Mouse (Mus musculus): Measurements from ENCODE around the gene Nck2. TPM values are rescaled to one million over a fixed set of nuclear protein-coding genes. Genes with fewer than 3 reads are reported as not detected.

Gene Nck2
- polyA plus RNA-seq, 1 experiment from 2014 or later = 31.1 TPM

GRCm38 (mm10) chr1:43489311-43489710 lies 44.9 kb downstream of the Nck2 start:
- Histone ChIP-seq H3K4me2 (ENCODE audit: low read depth, low read length) (no peak overlapping the region), H3K36me3 (ENCODE audit: control insufficient read depth, insufficient read depth, low read length) (no peaks in the 10 kb centered on the region), H3K27ac (ENCODE audit: low read depth, low read length) (no peak overlapping the region), H3K4me1 (ENCODE audit: control insufficient read depth, insufficient read depth, low read length) (peaks cover 7% of the 10 kb centered on the region; the same call in 1 of the 2 replicates), H3K9me3 (ENCODE audit: control insufficient read depth, low read length) (no peaks in the 10 kb centered on the region), H3K27me3 (ENCODE audit: control insufficient read depth, insufficient read depth, low read length) (no peaks in the 10 kb centered on the region), H3K9ac (replicated peaks; ENCODE audit: low read depth, low read length) (no peak overlapping the region), H3K4me3 (ENCODE audit: low read depth, low read length) (no peak overlapping the region)
- ATAC-seq (ENCODE audit: low read depth) = no peak

- no peaks in the 10 kb centered on the region for H3K27me3 ChIP-seq (ENCODE audit: control insufficient read depth, insufficient read depth, low read length)
These were observed 47.3 kb downstream of the Nck2 start for GRCm38 (mm10) chr1:43491506-43492269.

GRCm38 (mm10) chr1:43492803-43493437 lies 48.5 kb downstream of the Nck2 start:
- no peak for ATAC-seq (ENCODE audit: low read depth)
- Histone ChIP-seq H3K36me3 (ENCODE audit: control insufficient read depth, insufficient read depth, low read length) (no peaks in the 10 kb centered on the region), H3K27me3 (ENCODE audit: control insufficient read depth, insufficient read depth, low read length) (no peaks in the 10 kb centered on the region), H3K27ac (ENCODE audit: low read depth, low read length) (no peak overlapping the region), H3K4me2 (ENCODE audit: low read depth, low read length) (no peak overlapping the region), H3K9me3 (ENCODE audit: control insufficient read depth, low read length) (no peaks in the 10 kb centered on the region), H3K9ac (replicated peaks; ENCODE audit: low read depth, low read length) (no peak overlapping the region), H3K4me3 (ENCODE audit: low read depth, low read length) (no peak overlapping the region), H3K4me1 (ENCODE audit: control insufficient read depth, insufficient read depth, low read length) (no peaks in the 10 kb centered on the region)
- 95% methylated on average over 3 of the region's 3 CpGs for WGBS

More at GRCm38 (mm10) chr1:43491506-43492269, 47.3 kb downstream of the Nck2 start:
- H3K4me2 ChIP-seq (ENCODE audit: low read depth, low read length) = no peak overlapping the region
- no peak overlapping the region for H3K9ac ChIP-seq (replicated peaks; ENCODE audit: low read depth, low read length)
- no peaks in the 10 kb centered on the region; the same call in 1 of the 2 replicates for H3K4me1 ChIP-seq (ENCODE audit: control insufficient read depth, insufficient read depth, low read length)
- H3K27ac ChIP-seq (ENCODE audit: low read depth, low read length) = no peak overlapping the region
- H3K36me3 ChIP-seq (ENCODE audit: control insufficient read depth, insufficient read depth, low read length) = no peaks in the 10 kb centered on the region
- ATAC-seq (ENCODE audit: low read depth) = no peak
- H3K4me3 ChIP-seq (ENCODE audit: low read depth, low read length) = no peak overlapping the region
- 96% methylated on average over 8 of the region's 8 CpGs for WGBS
- no peaks in the 10 kb centered on the region for H3K9me3 ChIP-seq (ENCODE audit: control insufficient read depth, low read length)

- no peaks in the 10 kb centered on the region for H3K27me3 ChIP-seq (ENCODE audit: control insufficient read depth, insufficient read depth, low read length)
- H3K27ac ChIP-seq (ENCODE audit: low read depth, low read length) = no peak overlapping the region
- H3K4me2 ChIP-seq (ENCODE audit: low read depth, low read length) = no peak overlapping the region
- no peak for ATAC-seq (ENCODE audit: low read depth)
- H3K9me3 ChIP-seq (ENCODE audit: control insufficient read depth, low read length) = no peaks in the 10 kb centered on the region
- no peaks in the 10 kb centered on the region for H3K4me1 ChIP-seq (ENCODE audit: control insufficient read depth, insufficient read depth, low read length)
- no peaks in the 10 kb centered on the region for H3K36me3 ChIP-seq (ENCODE audit: control insufficient read depth, insufficient read depth, low read length)
- WGBS = 83% methylated on average over 4 of the region's 4 CpGs
- no peak overlapping the region for H3K4me3 ChIP-seq (ENCODE audit: low read depth, low read length)
- H3K9ac ChIP-seq (replicated peaks; ENCODE audit: low read depth, low read length) = no peak overlapping the region
These were observed 51.7 kb downstream of the Nck2 start for GRCm38 (mm10) chr1:43496051-43496450.

- ATAC-seq (ENCODE audit: low read depth) = no peak
- no peak overlapping the region for H3K27ac ChIP-seq (ENCODE audit: low read depth, low read length)
- H3K4me1 ChIP-seq (ENCODE audit: control insufficient read depth, insufficient read depth, low read length) = 0 out of 2 replicates have a peak, but pooled peaks cover 3% of the 10 kb centered on the region
- H3K9ac ChIP-seq (replicated peaks; ENCODE audit: low read depth, low read length) = no peak overlapping the region
- H3K4me2 ChIP-seq (ENCODE audit: low read depth, low read length) = no peak overlapping the region
- H3K36me3 ChIP-seq (ENCODE audit: control insufficient read depth, insufficient read depth, low read length) = no peaks in the 10 kb centered on the region
- no peaks in the 10 kb centered on the region for H3K9me3 ChIP-seq (ENCODE audit: control insufficient read depth, low read length)
- WGBS = 88% methylated on average over 3 of the region's 3 CpGs
- H3K4me3 ChIP-seq (ENCODE audit: low read depth, low read length) = no peak overlapping the region
- H3K27me3 ChIP-seq (ENCODE audit: control insufficient read depth, insufficient read depth, low read length) = no peaks in the 10 kb centered on the region
These were observed 52.6 kb downstream of the Nck2 start for GRCm38 (mm10) chr1:43496993-43497392.

- Histone ChIP-seq H3K27ac (ENCODE audit: low read depth, low read length) (no peak overlapping the region), H3K9me3 (ENCODE audit: control insufficient read depth, low read length) (no peaks in the 10 kb centered on the region), H3K27me3 (ENCODE audit: control insufficient read depth, insufficient read depth, low read length) (no peaks in the 10 kb centered on the region), H3K4me3 (ENCODE audit: low read depth, low read length) (no peak overlapping the region), H3K4me1 (ENCODE audit: control insufficient read depth, insufficient read depth, low read length) (peaks cover 3% of the 10 kb centered on the region; the same call in 1 of the 2 replicates), H3K9ac (replicated peaks; ENCODE audit: low read depth, low read length) (no peak overlapping the region), H3K4me2 (ENCODE audit: low read depth, low read length) (no peak overlapping the region), H3K36me3 (ENCODE audit: control insufficient read depth, insufficient read depth, low read length) (no peaks in the 10 kb centered on the region)
- no peak for ATAC-seq (ENCODE audit: low read depth)
- WGBS = 41% methylated on average over 6 of the region's 6 CpGs
These were observed 53.6 kb downstream of the Nck2 start for GRCm38 (mm10) chr1:43497951-43498350.

- Histone ChIP-seq H3K36me3 (ENCODE audit: control insufficient read depth, insufficient read depth, low read length) (no peaks in the 10 kb centered on the region), H3K4me3 (ENCODE audit: low read depth, low read length) (no peak overlapping the region), H3K4me1 (ENCODE audit: control insufficient read depth, insufficient read depth, low read length) (peaks cover 12% of the 10 kb centered on the region), H3K27me3 (ENCODE audit: control insufficient read depth, insufficient read depth, low read length) (no peaks in the 10 kb centered on the region), H3K4me2 (ENCODE audit: low read depth, low read length) (no peak overlapping the region), H3K9me3 (ENCODE audit: control insufficient read depth, low read length) (no peaks in the 10 kb centered on the region), H3K9ac (replicated peaks; ENCODE audit: low read depth, low read length) (no peak overlapping the region), H3K27ac (ENCODE audit: low read depth, low read length) (no peak overlapping the region)
- WGBS = 43% methylated on average over 5 of the region's 5 CpGs
- ATAC-seq (ENCODE audit: low read depth) = no peak
These were observed 55.7 kb downstream of the Nck2 start for GRCm38 (mm10) chr1:43500121-43500520.

GRCm38 (mm10) chr1:43501143-43501919 lies 57.0 kb downstream of the Nck2 start:
- no peak overlapping the region for H3K9ac ChIP-seq (replicated peaks; ENCODE audit: low read depth, low read length)
- H3K9me3 ChIP-seq (ENCODE audit: control insufficient read depth, low read length) = no peaks in the 10 kb centered on the region
- H3K4me1 ChIP-seq (ENCODE audit: control insufficient read depth, insufficient read depth, low read length) = peaks cover 13% of the 10 kb centered on the region
- H3K27me3 ChIP-seq (ENCODE audit: control insufficient read depth, insufficient read depth, low read length) = no peaks in the 10 kb centered on the region
- H3K4me2 ChIP-seq (ENCODE audit: low read depth, low read length) = no peak overlapping the region
- H3K36me3 ChIP-seq (ENCODE audit: control insufficient read depth, insufficient read depth, low read length) = no peaks in the 10 kb centered on the region
- H3K4me3 ChIP-seq (ENCODE audit: low read depth, low read length) = no peak overlapping the region
- ATAC-seq (ENCODE audit: low read depth) = no peak
- no peak overlapping the region for H3K27ac ChIP-seq (ENCODE audit: low read depth, low read length)
- 91% methylated on average over 6 of the region's 6 CpGs for WGBS
